Mouse (Mus musculus) small intestine, adult 2 months (tissue): ENCODE data around the gene Dcps. TPM values are rescaled to one million over a fixed set of nuclear protein-coding genes. Genes with fewer than 3 reads are reported as not detected.

ENCODE experiments used
- H3K27ac ChIP-seq: fragments of 200-500 bp; 2 replicates; pipeline ENCODE4 v1.5.1; 2012; ENCODE audit warnings: low read depth, low read length, control low read depth, inconsistent platforms; ENCODE audit not compliant: insufficient read depth
- H3K27me3 ChIP-seq: fragments of 200-500 bp; 2 replicates; pipeline ENCODE4 v1.6.1; 2012; ENCODE audit warnings: mild to moderate bottlenecking, moderate library complexity, low read length, inconsistent platforms; ENCODE audit not compliant: control insufficient read depth, insufficient read depth
- H3K36me3 ChIP-seq: fragments of 200-500 bp; 2 replicates; pipeline ENCODE4 v1.6.1; 2012; ENCODE audit warnings: mild to moderate bottlenecking, low read length, control low read depth, inconsistent platforms; ENCODE audit not compliant: control insufficient read depth, insufficient read depth
- H3K4me1 ChIP-seq: fragments of 200-500 bp; 2 replicates; pipeline ENCODE4 v1.6.1; 2012; ENCODE audit warnings: low read length, inconsistent platforms, mixed read lengths; ENCODE audit not compliant: control insufficient read depth, insufficient read depth, insufficient read length
- H3K4me3 ChIP-seq: fragments of 200-500 bp; 2 replicates; pipeline ENCODE4 v1.5.1; 2012; ENCODE audit warnings: low read depth, mild to moderate bottlenecking, control low read depth, inconsistent platforms, low read length, moderate library complexity
- CTCF ChIP-seq: fragments of 200-500 bp; IDR thresholded peaks from 2 replicates; pipeline ENCODE4 v1.5.1; 2012; ENCODE audit warnings: low read depth, mild to moderate bottlenecking, control low read depth, inconsistent platforms, low read length, moderate library complexity, mixed read lengths; ENCODE audit not compliant: insufficient replicate concordance, insufficient read length; ENCODE audit errors: extremely low read depth
- POLR2A ChIP-seq: fragments of 200-500 bp; IDR thresholded peaks from 2 replicates; pipeline ENCODE4 v1.6.1; 2012; ENCODE audit warnings: low read depth, mild to moderate bottlenecking, control low read depth, inconsistent platforms, low read length, moderate library complexity
- WGBS: fragments of 180-500 bp; shearing (Covaris S2); methylation state at CpG from one replicate; pipeline ENCODE4 v1.1.7; 2018; 5-methylcytosine and 5-hydroxymethylcytosine counted together
- polyA plus RNA-seq: library from polyadenylated mRNA; depleted of rRNA; stranded (reverse); fragments of >200 nt; gene quantifications from 2 replicates; pipeline ENCODE4 v1.2.3, GENCODE M21; 2012

The Dcps gene
- polyA plus RNA-seq, 1 experiment: 18.4 TPM

- peak overlapping the region; percentile 48; the same call in 1 of the 2 replicates for H3K27ac ChIP-seq
- H3K36me3 ChIP-seq: 0 out of 2 replicates have a peak, but pooled peaks cover 2% of the 10 kb centered on the region
- H3K4me1 ChIP-seq: peaks cover 39% of the 10 kb centered on the region
- TF ChIP-seq POLR2A: no peak
- no peak for TF ChIP-seq CTCF
- WGBS: 62% methylated on average over 5 of the region's 5 CpGs
- no peak overlapping the region for H3K4me3 ChIP-seq
- no peaks in the 10 kb centered on the region for H3K27me3 ChIP-seq
These were observed 53.2 kb downstream of the Dcps start for GRCm38 (mm10) chr9:35122551-35123266.

GRCm38 (mm10) chr9:35119168-35119567 lies 56.7 kb downstream of the Dcps start, which contains the start of gene St3gal4:
Gene St3gal4 (minus strand): TSS chr9:35119268.
- peaks cover 27% of the 10 kb centered on the region for H3K4me1 ChIP-seq
- no peaks in the 10 kb centered on the region for H3K27me3 ChIP-seq
- 62% methylated on average over 6 of the region's 6 CpGs for WGBS
- peak within 1 kb of the TSS; percentile 91 for H3K27ac ChIP-seq
- TF ChIP-seq CTCF (no peak), POLR2A (no peak)
- no peak within 1 kb of the TSS for H3K4me3 ChIP-seq
- no peaks in the 10 kb centered on the region for H3K36me3 ChIP-seq

DNA sequence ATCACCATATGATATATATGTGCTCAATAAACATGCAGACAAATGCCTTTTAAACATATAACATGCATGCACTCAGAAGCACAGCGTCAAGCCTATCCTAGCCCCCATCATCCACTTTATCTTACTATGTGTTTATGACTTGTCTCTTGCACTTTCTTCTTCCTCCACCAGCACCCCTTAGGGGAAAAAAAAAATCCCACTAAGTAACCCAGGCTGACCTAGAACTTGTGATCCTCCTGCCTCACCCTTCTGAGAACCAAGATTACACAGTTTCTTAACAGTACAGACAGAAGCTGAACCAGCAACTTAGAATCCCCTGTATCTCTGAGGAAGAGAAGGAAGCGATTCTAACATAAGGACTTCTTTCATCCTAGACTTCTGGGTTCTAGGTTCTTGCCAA lies 57.3 kb downstream of the Dcps start:
- H3K36me3 ChIP-seq: no peaks in the 10 kb centered on the region
- no peak for TF ChIP-seq POLR2A
- no peak for TF ChIP-seq CTCF
- peaks cover 25% of the 10 kb centered on the region for H3K4me1 ChIP-seq
- WGBS: 81% methylated on average over 2 of the region's 2 CpGs
- no peak overlapping the region for H3K4me3 ChIP-seq
- H3K27ac ChIP-seq: no peak overlapping the region
- H3K27me3 ChIP-seq: no peaks in the 10 kb centered on the region

- Histone ChIP-seq H3K27me3 (no peaks in the 10 kb centered on the region), H3K4me1 (peaks cover 25% of the 10 kb centered on the region), H3K27ac (peak overlapping the region; percentile 91), H3K4me3 (peak overlapping the region; percentile 92), H3K36me3 (no peaks in the 10 kb centered on the region)
- TF ChIP-seq POLR2A (no peak), CTCF (no peak)
- 22% methylated on average over 15 of the region's 15 CpGs for WGBS
These were observed 58.2 kb downstream of the Dcps start for GRCm38 (mm10) chr9:35117384-35118295.

GRCm38 (mm10) chr9:35116391-35117381 lies 59.2 kb downstream of the Dcps start:
- H3K4me3 ChIP-seq: peak overlapping the region; percentile 92
- peak overlapping the region; percentile 91 for H3K27ac ChIP-seq
- no peaks in the 10 kb centered on the region for H3K36me3 ChIP-seq
- peaks cover 30% of the 10 kb centered on the region for H3K4me1 ChIP-seq
- H3K27me3 ChIP-seq: no peaks in the 10 kb centered on the region
- TF ChIP-seq CTCF (no peak), POLR2A (peak; percentile 46)
- WGBS: 1% methylated on average over 80 of the region's 84 CpGs

DNA sequence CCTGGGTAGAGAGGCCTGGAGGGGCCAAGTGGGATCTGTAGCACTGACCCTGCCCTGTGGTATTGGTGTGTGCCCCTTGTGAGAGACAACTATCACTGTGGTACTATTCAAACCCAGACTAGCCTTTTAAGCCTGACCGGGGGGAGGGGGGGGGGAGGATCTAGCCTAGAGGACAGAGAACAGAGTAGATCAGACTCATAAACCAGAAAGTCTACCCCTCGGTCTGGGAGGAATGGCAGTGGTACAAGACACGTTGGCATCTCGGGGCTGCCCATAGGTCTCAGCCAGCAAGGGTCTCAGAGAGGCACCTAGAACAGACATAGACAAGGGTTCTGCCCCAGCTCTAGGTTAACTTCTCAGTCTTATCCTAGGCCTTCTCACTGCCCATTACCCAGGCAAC lies 60.1 kb downstream of the Dcps start:
- Histone ChIP-seq H3K27me3 (no peaks in the 10 kb centered on the region), H3K27ac (peak overlapping the region; percentile 62; the same call in 1 of the 2 replicates), H3K36me3 (no peaks in the 10 kb centered on the region), H3K4me1 (peaks cover 39% of the 10 kb centered on the region), H3K4me3 (peak overlapping the region; percentile 92)
- TF ChIP-seq POLR2A (no peak), CTCF (no peak)
- 50% methylated on average over 4 of the region's 4 CpGs for WGBS
